In the genomic region with DNA sequence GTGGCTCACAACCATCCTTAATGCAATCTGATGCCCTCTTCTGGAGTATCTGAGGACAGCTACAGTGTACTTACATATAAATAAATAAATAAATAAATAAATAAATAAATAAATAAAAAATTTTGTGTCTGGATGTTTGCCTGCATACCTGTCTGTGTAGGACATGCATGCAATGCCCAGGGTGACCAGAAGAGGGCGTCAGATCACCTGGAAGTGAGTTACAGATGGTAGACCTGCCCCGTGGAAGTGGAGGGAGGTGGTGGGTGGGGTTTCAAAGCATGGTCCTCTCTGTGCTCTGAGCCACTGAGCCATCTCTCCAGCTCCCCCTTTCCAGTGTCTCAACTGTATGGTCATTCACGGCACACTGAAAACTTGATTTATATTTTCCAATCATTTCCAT, we compare ENCODE assay signal across 7 mouse cellular contexts. TPM values are rescaled to one million over a fixed set of nuclear protein-coding genes. Genes with fewer than 3 reads are reported as not detected.
DNase-seq lines count a peak whose midpoint lies in the region; ATAC-seq and TF ChIP-seq lines count a peak whose summit lies in the region.

No protein-coding gene starts in this region.

- H3K4me3 ChIP-seq in left cerebral cortex, adult 2 months, result no peak overlapping the region

- DNase-seq in left cerebral cortex, adult 2 months (ENCODE audit: extremely low spot score in 1 of 2, low spot score in 2 of 2), result peak in 1 of 2 experiments; percentile 52
- no peak for DNase-seq in left cerebral cortex, adult 9 months (ENCODE audit: low spot score in 2 of 2)
- DNase-seq in R1 (ENCODE audit: low read depth, low spot score), result peak; percentile 89
- DNase-seq in cerebellum, adult 8-10 months, result peak; percentile 49
- peak; percentile 79 for DNase-seq in testis, postnatal 10 days (ENCODE audit: low spot score)

- ATAC-seq in inflammation-experienced regulatory T-cells, adult 6 months, result peak; percentile 41
- ATAC-seq in megakaryocyte, adult 5-6 weeks (ENCODE audit: poor library complexity, severe bottlenecking), result peak; percentile 73

- intact Hi-C loops in left cerebral cortex, adult 2 months (cut with DNase I), result loop anchor here (5.0 kb wide), 1 partner anchor 158 kb away; a partner anchor contains a TSS

- H3K27ac ChIP-seq in left cerebral cortex, adult 2 months, result no peak overlapping the region

- peak; percentile 56 for TF ChIP-seq CTCF in left cerebral cortex, adult 2 months (IDR thresholded peaks at IDR 0.05)

RNA-seq across cellular contexts. Expression of a gene that starts 6.2 kb away (rescaled TPM):
- total RNA-seq in left cerebral cortex, adult 2 months (2021), result 10 to 100 TPM; 20.5 to 22.4 TPM
- polyA plus RNA-seq in inflammation-experienced regulatory T-cells, adult 6 months (2017; shearing (Covaris generic)), result 10 to 100 TPM; 10.2 to 17.0 (median 13.0) TPM
- total RNA-seq in megakaryocyte, adult 5-6 weeks (2015), result 17.2 and 20.7 TPM in 2 replicates
- 23.3 and 25.5 TPM in 2 replicates for total RNA-seq in megakaryocyte, adult 5-6 weeks (2017)

RNA-seq across cellular contexts. Expression of a gene that starts 11.0 kb away (rescaled TPM):
- total RNA-seq in left cerebral cortex, adult 2 months (2021), result 10 to 100 TPM; 51.5 to 66.0 TPM
- 10 to 100 TPM; 59.2 to 68.3 (median 67.9) TPM for polyA plus RNA-seq in inflammation-experienced regulatory T-cells, adult 6 months (2017; shearing (Covaris generic))
- total RNA-seq in megakaryocyte, adult 5-6 weeks (2015), result 42.5 and 42.9 TPM in 2 replicates
- total RNA-seq in megakaryocyte, adult 5-6 weeks (2017), result 47.4 and 55.3 TPM in 2 replicates

RNA-seq across cellular contexts. Expression of a gene that starts 47.1 kb away (rescaled TPM):
- total RNA-seq in left cerebral cortex, adult 2 months (2021), result 10 to 100 TPM; 52.8 to 54.6 TPM
- 10 to 100 TPM; 49.1 to 66.5 (median 55.2) TPM for polyA plus RNA-seq in inflammation-experienced regulatory T-cells, adult 6 months (2017; shearing (Covaris generic))
- 39.8 and 53.9 TPM in 2 replicates for total RNA-seq in megakaryocyte, adult 5-6 weeks (2015)
- 45.7 and 58.1 TPM in 2 replicates for total RNA-seq in megakaryocyte, adult 5-6 weeks (2017)

Comparison
In these comparisons a context has a peak if more than half of its experiments do, and no peak if none do; other contexts are left out.
1. DNase-seq: peak in R1 (single experiment), cerebellum, adult 8-10 months (single experiment) and testis, postnatal 10 days (single experiment); none in left cerebral cortex, adult 9 months (0 of 2).